Mouse (Mus musculus): Measurements from ENCODE around the gene Als2cr12. TPM values are rescaled to one million over a fixed set of nuclear protein-coding genes. Genes with fewer than 3 reads are reported as not detected.
A peak's percentile ranks its signal among the peaks of the same experiment; 100 is the strongest.
"Not testable (repeated sequence)": the region's sequence is repeated elsewhere in the genome, so short reads cannot be mapped to it uniquely, and the experiment has no call there.

Als2cr12 gene
- total RNA-seq (2015) (0.14 TPM in 1 of 2 replicates, not detected in the other), total RNA-seq (2017) (not detected in 2 replicates)

DNA sequence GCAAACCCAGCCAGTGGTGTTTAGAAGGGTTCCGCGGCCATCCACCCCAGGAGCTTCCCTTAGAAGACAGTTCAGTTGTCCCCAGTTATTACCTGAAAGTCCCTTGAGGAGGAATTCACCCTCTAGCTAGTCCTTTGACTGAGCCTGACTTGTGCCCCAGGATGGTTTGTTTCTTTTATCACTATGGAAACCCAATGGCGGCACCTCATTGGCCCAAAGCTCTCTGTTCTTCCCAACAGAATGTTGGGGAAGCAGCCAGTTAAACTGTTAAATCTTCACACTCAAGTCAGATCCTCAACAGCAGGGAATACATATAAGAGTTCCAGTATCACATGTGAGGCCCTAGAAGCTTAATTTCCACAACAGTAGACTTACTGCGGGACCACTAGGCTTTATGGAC, at the start of gene Als2cr12:
Gene Als2cr12 (minus strand): TSS at position 180 of the 400 bp plus-strand sequence.
- ATAC-seq (ENCODE audit: poor library complexity, severe bottlenecking) = not testable (repeated sequence)

DNA sequence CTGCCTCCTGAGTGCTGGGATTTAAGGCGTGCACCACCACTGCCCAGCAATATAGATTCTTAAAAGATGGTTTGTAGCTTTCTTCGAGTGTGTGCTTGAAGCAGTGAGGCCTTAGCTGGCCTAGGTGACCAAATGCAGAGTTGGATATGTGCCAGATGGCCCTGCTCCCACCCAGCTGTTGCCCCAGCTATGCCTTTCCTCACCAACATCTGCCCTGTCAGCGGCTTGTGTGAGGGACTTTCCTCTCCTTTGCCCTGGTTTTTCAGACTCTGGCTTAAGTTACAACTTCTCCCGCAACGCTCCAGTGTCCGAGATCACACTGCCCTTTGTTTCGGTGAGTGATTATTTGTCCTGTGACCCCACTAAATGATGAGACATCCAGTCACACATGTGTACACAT, 48.9 kb upstream of the Als2cr12 start:
- no peak for ATAC-seq (ENCODE audit: poor library complexity, severe bottlenecking)

DNA sequence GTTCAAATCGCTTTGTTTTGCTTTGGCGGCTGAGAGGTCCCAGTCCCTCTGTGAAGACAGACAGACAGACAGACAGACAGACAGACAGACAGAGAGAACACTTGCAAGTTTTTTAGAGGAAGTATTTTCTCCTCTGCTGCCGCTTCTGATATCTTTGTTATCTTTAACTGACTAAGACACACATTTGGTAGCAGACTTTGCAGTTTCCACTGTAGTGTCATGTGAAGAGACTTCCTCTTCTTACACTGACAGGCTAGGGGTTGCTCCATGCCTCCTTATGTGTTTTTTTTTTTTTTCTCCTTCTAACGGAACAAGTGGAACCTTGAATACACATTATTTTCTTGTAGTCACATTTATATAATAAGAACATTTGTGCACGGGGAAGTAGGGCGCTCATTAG, 47.5 kb upstream of the Als2cr12 start:
- ATAC-seq (ENCODE audit: poor library complexity, severe bottlenecking) = peak; percentile 87

DNA sequence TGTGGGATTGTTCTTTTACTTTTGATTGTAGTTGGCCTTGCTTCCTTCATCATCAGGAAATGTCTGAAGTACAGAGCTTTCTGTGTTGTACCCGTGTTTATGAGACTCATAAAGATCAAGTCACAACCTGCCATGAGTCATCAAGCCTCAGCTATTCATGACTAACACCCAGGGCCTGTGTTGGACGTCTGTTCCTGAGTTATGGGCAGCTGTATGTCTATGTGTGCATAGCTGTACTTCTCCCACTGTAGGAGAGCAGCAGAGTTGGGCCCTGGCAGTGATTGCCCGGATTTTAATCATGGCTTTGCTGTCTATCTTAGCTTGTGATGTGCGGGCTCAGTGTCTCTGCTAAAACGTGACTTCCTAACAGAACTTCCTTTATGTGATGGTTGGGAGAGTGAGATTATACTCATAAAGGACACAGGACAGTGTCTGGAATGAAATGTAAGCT, 46.8 kb upstream of the Als2cr12 start:
- peak; percentile 15; the same call in 1 of the 2 replicates for ATAC-seq (ENCODE audit: poor library complexity, severe bottlenecking)

DNA sequence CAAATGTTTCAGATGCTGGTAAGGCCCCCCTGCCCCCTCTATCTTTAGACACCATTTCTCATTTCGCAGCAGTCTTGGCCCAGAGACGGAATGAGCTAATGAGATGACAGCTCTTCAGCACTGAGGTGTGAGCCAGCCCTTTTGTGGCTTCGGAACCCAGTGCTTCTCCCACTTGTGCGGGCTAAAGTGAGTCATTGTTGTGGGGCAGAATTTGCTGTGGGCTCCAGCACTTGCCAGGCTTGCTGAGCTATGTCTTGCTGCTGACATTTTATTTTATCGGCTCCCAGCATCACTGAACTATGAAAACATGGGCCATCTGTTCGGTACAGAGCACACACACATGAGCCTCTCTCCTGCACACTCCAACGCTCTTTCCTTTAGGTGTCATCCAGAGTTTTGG, 43.7 kb upstream of the Als2cr12 start:
- ATAC-seq (ENCODE audit: poor library complexity, severe bottlenecking) = no peak

DNA sequence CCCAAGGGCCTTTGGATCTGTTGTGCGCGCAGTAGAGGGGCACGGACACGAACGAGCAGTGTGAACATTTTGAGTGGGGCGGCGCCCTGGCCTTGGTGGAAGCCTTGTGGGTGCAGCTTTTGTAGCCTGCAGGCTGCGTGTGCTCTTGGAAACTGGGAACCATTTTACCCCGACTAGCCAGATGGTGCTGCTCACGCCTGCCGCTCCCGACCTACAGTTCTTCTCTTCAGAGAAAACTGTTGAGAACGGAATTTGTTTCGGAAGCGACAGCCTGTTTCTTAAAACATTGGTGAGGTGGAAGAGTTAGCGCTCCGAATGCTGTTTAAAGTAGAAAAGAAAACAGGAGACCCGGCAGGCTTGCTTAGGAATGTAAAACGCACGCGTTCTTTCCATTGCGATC, 41.2 kb upstream of the Als2cr12 start:
- no peak for ATAC-seq (ENCODE audit: poor library complexity, severe bottlenecking)

DNA sequence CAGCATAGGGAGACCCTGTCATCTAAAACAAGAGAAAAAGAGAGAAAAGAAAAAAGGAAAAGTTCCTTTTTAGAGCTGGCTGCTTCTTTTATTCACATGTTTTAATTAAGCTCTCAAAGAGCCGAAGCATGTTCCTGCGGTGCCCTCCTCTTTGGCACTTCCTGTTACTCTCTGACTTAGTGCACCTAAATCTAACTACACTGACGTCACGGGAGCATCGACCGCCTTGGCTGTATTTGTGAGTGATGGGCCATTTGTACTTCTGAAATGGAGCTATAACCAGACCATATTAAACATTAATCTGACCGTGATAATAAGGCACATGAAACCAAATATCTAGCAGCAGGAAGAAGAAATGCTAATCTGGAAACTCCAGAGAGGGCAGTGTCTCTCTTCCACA, 40.2 kb upstream of the Als2cr12 start:
- ATAC-seq (ENCODE audit: poor library complexity, severe bottlenecking) = no peak

DNA sequence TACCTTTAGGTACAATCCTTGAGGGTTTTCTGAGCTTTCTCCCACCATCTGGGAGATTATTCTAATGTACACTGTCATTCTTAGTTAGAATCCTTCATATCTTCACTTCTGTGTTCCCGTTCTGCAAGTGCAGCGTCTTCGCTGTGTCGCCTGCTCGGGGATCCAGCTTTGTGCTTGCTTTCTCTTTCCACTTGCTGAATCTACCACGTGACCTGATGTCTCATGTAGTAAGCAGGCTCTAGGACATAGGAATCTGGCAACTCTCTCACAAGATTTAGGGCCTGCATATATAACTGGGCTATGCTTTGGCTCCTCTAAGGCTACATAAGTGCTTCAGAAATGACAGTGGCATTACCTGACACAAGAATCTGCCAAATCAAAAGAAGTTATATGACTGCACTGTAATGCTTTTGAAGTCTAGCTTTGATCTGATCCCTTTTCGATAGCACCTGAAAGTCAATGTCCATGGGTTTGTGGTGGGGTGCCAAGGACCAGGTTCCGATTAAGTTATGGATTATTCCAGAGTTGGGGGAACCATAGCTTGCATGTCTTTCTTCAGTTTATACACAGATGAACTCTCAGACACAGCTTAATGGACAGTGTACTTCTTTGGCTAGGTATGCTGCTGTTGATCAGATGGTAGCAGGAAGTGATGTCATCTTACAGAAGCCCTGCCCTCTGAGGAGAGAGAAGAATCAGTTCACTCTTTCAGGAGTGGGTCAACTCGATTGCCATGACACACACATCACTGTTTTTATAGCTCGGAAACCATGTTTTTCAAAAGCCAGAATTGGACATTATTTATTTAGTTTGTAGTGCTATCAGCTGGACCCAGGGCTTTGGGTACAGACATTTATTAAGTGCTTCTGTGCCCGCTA, 38.5 kb upstream of the Als2cr12 start:
- no peak for ATAC-seq (ENCODE audit: poor library complexity, severe bottlenecking)

DNA sequence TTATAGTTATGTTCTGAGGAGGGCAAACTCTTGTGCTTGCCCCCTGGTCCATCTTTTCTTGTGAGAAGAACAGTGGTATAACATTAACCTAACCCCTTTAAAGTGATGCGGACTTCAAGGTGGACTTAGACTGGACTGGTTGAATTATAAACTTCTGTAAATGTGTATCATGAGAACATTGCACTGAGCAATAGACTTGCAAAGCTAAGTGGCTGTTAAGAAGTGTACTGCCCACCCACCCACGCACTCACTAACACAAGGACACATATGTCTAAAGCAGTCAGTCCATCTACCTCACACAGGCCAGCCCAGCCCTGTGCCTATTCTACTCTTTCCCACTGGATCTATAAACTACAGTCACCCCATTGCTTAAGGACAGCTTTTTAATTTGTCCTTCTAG, 37.8 kb upstream of the Als2cr12 start:
- no peak for ATAC-seq (ENCODE audit: poor library complexity, severe bottlenecking)

DNA sequence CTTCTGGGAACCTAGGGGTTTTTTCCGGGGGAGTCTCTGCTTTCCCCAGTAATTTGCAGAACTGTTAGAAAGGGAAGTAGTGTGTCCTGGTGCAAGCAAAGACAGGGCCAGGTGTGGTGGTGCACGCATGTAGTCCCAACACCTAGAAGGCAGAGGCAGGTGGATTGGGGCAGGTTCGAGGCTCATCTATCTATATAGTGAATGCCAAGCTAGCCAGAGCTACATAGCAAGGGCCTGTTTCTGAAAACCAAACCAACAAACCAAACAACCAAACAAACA, 32.7 kb upstream of the Als2cr12 start:
- no peak for ATAC-seq (ENCODE audit: poor library complexity, severe bottlenecking)

DNA sequence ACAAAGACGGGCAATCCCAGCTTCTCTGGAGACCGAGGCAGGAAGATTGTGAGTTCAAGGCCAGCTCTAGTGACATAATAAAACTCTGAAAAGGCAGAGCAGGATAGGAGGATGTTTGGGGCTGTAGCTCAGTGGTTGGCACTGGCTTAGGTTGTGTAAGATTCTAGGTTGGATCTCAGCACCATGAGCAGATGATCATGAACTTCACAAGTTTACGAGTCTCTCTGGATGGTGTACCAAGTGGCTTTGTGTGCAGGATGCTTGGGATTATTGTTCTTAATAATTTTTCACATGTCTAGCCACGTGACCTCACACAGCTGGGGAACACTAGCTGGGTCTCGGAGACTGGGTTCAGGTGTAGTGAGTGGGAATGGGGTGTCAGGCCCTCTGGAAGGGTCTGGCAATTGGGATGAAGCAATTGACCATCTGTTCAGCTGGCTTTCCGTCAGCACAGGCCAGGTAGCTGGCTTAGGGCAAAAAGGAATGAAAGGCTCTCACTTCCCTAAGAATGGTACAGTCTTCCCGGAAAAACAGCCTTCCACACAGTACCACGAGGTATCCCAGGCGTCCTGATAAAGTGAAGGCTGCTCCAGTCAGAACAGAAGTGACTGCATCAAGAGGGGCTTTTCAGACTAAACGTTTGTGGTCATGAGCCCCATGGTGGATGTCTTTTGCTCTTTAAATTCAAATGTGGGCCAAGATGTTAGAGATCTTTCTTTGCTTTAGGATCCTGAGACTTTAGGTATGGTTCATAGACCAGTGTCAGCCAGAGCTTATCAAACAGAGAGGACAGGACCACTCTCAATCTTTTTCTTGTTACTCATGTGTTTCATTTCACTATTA, 32.2 kb upstream of the Als2cr12 start:
- ATAC-seq (ENCODE audit: poor library complexity, severe bottlenecking) = no peak

DNA sequence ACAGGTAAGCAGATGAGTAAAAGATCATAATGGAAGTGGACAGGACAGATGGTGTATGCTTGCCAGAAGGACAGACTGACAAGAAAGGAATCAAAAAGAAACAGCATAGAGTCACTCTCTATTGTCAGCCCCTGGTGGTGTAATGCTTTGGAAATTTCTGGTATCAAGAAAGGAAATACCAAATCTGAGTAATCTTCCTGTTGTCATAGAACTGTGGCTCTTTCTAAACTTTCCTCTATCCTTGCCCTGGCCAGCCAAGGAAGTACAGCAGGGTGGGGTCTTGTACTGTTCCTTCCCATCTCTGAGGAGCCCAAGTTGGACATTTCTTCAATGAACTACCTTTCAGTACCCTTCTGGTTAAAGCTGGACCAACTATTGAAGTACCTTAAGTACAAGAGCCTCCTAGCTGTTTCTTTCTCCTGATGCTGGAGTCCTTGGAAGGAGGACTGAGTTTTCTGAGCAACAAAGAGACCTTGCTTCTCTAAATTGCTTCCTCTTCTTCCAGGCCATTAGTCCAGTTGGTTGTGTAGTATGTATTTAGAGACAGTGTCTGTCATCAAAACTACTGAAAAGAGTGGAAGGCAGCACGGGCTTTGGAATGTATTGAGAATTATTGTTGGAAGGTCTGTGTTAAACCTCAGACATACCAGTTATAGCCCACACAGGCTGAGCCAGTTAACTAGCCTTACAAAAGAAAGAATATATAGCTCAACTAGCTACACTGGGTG, 31.4 kb upstream of the Als2cr12 start:
- ATAC-seq (ENCODE audit: poor library complexity, severe bottlenecking) = peak; percentile 81

DNA sequence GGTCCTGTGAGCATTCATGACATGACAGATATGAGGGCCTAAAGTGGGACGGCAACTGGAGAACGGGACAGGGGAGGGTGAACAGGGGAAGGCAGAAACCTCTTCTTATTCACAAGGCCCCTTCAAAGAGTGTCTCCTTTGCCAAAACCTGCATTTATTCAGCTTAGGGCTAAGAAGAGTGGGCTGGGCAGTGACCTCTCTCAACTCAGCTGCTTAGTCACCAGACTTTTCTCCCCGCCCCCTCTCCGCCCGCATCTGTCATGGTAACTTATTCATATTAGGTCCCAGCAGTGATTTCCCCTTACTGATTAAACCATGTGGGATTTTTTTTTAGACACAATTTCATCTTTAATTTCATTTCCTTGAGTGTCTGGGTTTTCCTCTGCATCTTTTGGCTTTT, 30.0 kb upstream of the Als2cr12 start:
- ATAC-seq (ENCODE audit: poor library complexity, severe bottlenecking) = no peak

DNA sequence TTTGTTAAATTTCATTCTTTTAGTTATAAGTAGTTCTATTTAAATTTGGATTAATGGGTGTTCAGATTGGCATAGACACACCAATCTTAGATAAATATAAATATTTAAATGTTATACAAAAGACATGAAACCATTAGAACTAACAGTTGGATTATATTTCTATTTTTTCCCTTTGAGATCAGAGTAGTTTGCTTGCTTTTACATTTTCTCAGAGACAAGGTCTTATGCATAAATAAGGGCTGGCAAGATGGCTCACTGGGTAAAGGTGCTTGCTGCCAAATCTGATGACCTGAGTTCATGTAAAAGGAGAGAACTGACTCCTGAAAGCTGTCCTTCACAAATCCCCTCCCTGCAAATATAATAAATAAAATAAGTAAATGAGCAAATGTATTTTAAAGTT, 29.3 kb upstream of the Als2cr12 start:
- no peak for ATAC-seq (ENCODE audit: poor library complexity, severe bottlenecking)

DNA sequence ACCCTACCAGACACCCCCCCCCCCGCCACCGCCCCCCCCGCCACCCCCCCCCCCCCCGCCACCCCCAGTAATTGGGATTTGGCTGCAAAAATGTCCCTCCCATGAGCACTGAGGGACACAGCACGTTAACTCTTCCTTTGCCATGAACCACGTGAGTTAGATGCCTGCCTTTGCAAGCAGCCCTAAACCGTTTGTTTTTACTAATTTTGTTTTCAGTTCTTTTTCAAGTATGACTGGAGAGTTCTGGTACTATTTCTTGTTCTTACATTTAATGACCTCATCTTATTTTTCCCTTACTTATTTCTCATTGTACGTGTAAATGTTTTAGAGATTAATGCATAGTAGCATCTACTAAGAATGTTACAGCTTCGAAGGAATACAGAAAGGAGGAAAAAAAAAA, 28.7 kb upstream of the Als2cr12 start:
- no peak for ATAC-seq (ENCODE audit: poor library complexity, severe bottlenecking)

DNA sequence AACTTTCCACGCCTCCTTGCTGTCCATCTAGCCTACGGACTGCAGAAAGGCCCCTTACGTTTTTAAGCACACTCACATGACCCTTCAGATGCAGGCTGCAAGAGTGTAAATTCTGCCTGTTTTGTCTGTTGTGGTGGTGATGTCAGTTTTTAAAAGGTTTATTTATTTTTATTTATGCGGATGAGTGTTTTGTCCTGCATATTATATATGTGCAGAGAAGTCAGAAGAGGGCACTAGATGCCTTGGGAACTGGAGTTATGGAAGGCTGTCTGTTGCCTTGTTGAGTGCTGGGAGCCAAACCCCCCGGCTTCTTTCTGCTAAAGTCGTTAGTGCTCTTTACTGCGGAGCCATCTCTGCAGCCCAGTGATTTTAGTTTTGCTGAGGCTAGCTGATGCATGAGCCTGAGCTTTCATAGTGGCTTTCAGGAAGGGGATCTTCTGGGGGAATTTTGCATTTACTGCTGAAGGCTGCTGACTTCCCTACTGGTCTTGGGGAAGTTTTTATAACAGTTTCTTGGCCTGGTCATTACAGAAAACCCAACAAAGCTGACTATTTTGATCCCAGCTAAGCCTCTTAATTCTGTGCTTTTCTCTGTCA, 28.1 kb upstream of the Als2cr12 start:
- ATAC-seq (ENCODE audit: poor library complexity, severe bottlenecking) = no peak

DNA sequence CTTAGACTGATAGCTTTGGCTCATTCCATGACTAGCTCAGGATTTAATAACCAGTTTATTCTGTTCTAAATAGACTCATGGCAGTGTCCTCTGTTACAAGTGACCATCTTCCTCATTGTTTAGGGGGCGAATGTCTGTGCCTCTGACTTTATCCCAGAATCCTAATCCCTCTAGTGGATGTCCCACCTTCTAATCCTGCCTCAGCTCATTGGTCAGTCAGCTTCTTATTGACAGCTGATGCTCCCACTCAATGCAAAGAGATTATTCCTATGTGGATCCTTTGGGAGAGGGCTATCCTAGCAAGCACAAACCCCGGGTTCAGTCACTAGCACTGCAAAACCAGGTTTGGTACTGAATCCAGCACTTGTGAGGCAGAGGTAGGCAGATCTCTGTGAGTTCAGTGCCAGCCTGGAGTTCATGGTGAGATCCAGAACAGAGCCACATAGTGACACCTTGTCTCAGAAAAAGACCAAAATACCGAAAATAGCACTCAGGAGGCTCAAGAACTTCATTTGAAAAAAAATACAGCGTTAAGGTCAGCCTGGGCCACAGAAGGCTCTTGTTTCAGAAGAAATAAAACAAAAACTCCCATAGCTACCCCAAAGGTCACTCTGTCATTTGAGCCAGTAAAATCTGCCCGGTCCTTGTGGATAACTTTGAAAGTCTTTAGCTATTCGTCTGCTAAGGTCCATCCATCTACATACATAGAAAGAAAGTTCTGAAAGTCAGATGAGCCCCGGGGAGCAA, 27.4 kb upstream of the Als2cr12 start:
- no peak for ATAC-seq (ENCODE audit: poor library complexity, severe bottlenecking)

DNA sequence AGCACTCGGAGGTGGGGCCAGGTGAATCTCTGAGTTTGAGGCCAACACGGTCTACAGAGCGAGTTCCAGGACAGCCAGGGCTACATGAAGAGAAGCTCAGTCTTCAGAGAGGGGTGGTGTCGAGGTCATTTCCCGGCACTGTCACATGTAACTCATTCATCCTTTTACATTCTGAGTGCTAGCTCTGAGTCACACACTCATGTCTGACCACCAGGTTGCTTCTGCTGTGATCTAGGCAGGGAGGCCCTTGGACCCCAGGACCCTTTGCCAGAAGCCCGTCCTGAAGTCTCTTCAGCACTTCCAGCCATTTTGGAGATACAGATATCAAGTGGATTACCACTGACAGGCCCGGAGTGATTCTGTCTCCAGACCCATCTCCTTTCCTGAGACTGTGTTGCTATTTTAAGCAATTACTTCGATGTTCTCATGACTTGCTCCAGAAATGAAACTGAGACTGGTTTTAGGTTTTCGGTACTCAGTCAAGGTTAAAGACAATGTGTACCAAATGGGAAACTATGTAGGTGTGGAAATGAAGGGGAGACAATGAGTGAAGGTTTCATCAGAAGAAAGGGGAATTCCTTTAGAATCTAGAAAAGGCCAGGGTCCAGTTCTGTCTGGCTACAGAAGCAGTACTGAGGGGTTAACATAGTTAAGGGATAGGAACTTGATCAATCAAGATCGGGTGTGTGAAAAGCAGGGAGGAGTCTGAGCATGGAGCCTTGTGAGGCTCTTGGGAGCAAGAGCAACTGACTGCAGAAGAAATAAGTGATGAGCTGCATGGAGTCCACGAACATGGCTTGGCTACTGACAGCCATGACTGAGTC, 26.5 kb upstream of the Als2cr12 start:
- ATAC-seq (ENCODE audit: poor library complexity, severe bottlenecking) = no peak

DNA sequence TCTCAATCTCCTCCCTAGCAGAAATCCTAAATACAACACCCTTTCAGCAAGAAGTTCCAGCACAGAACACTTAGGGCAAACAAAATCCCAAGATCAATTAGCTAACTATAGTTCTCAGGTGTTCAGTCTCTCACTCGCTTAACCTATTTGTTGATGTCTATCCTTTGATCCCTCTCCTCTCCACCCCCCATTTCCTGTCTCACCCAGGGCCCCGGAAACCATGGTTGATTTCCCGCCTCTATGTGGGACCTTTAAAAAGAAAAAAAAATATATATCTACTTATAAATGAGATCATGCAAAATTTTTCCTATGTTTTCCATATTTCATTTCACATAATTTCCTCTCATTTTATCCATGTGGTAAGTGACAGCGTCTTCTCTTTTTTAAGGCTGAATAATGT, 25.2 kb upstream of the Als2cr12 start:
- ATAC-seq (ENCODE audit: poor library complexity, severe bottlenecking) = peak; percentile 2; the same call in 1 of the 2 replicates
